Mouse (Mus musculus) inflammation-experienced regulatory T-cells, adult 6 months (primary cell): ENCODE measurements around the gene Dyrk2. TPM values are rescaled to one million over a fixed set of nuclear protein-coding genes. Genes with fewer than 3 reads are reported as not detected.
A peak's percentile ranks its signal among the peaks of the same experiment; 100 is the strongest.

Source experiments
- ATAC-seq: one replicate; pipeline ENCODE4 v1.8.0; 2017
- polyA plus RNA-seq, 3 experiments: library from polyadenylated mRNA; unstranded; fragments of 100-300 nt; shearing (Covaris generic); gene quantifications; one replicate each; pipeline ENCODE4 v1.2.1; 2017

Dyrk2 gene
- 10 to 100 TPM in 2 of 3 experiments, 1 to 10 TPM in 1; 9.3 to 14.1 (median 12.9) TPM for polyA plus RNA-seq

DNA sequence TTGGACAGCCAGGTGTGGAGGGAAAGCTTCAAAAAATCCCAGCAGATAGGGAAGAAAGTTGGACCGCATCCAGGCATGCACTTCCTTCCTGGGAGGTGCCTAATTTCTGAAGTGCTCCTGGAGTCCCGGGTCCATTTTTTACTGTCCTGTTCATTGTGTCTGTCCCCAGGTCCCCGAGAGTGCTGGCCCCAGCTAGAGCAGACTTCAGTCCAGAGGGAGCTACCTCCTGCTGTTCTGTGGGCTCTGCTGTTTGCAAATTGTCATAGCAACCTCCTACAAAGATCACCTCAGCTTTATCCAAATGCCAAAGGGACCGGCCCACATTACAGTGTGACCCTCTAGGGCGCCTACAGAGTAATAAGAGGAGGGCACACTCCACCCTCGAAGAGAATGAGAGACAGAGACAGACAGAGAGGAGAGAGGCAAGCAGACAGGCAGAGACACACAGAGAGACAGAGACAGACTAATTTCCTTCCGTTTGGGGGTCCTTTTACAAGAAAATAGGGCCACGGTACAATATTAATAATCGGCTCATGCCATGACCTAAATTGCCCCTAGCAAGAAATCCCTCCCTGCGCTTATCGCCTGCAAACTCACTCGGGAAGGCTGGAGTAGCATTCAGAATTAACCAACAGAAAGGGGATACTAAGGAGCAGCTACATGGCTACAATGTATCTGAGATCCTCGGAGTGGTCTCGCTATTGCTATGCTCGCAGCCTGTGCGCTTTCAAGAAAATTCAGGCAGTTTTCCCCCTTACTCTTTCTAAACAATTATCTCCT is at the start of gene Dyrk2:
Dyrk2 (minus strand) TSS at position 9 of the 780 bp plus-strand sequence.
- ATAC-seq: no peak

- no peak for ATAC-seq
Observed at GRCm38 (mm10) chr10:118902625-118903024, 32.6 kb upstream of the Dyrk2 start.

DNA sequence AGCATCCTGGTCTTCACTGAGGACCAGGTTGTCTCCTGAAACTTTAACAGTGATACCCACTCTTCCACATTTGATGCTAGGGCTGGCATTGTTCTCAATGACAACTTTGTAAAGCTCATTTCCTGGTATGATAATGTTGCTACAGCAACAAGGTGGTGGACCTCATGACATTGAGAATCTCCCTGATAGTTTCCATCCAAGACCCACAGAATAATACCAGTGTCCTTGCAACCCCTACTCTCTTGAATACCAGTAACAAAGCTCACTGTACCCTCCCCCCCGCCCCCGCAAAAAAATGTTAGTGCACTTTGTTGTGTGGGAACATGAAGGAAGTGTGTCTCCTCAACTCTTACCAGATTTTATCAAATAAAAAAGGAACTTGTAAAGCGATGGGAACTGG is 23.6 kb upstream of the Dyrk2 start:
- ATAC-seq: peak; percentile 56

DNA sequence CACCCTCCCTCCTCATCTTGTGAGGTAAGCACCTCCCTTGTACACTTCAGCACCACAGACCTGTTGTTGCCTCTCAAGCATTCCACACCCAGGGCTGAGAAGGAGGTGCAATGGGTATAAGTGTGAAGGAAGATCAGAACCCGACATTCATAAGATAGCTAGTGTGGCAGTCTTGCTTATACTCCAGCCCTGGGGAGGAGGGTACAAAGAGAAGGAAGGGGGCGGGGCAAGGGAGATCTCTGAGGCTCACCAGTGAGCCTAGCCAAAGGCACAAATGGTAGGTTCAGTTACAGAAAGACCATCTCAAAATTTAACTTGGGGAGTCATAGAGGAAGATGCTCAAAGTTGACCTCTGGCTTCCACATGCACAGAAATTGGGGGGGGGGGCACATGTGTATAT is 14.1 kb upstream of the Dyrk2 start:
- no peak for ATAC-seq

DNA sequence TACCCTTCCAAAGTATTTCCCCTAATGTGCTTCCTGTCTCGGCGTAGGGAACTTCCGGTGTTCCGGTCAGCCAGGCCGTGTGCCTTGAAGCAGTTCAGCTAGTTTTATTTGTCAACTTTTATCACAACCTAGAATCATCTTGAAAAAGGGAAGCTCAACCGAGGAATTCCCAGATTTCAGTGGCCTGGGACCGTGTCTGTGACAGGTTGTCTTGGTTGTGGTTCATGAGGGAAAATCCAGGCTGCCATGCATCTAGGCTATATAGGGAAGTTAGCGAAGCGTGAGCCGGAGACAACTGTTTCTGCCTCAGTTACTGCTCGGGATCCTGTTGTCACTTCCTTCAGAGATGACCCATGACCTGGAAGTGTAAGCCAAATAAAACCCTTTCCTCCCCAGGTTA is 13.3 kb upstream of the Dyrk2 start:
- peak; percentile 10 for ATAC-seq

- ATAC-seq: peak; percentile 98
Observed at GRCm38 (mm10) chr10:118882258-118882885, 12.4 kb upstream of the Dyrk2 start.

DNA sequence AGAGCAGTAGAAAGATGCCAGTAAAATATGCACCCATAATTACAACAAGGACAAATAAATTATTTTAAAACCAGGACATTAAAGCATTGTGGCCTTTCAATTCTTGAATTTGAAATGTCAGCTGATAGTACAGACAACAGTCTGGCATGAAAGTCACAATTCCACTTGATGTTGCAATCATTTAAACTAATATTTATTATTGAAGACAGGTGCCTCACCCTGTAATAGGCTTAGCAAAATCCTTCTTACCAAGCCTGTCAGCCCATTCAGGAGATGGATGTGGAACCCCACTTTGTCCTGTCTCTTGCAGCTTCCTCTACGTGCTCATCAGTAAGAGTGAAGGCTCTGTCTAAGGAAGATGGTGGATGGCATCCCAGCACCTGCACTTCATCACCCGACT is 10.8 kb upstream of the Dyrk2 start:
- ATAC-seq: no peak

- ATAC-seq: no peak
Observed at GRCm38 (mm10) chr10:118872196-118872595, 2.2 kb upstream of the Dyrk2 start.

DNA sequence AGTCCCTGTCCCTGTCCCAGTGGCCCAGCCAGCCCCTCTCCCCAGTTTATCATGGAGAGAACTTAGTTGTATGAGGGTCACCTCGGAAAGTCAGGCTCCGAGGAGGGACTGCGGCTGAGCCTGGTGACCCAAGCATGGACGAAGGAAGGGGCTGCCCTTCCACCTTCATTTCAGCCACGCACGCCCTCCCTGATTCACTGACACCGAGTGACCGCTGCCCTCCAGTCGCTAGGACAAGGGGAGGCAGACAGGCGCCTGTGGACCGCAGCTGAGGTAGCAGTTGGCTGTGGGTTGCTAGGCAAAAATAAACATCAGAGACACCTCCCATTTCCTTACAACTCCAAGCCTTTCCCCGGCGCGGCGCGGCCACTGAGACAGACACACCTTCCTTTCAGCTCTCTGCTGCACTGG is 413 bp downstream of the Dyrk2 start:
- ATAC-seq: peak; percentile 92

GRCm38 (mm10) chr10:118868601-118869590 is 1.1 kb downstream of the Dyrk2 start:
- peak; percentile 47 for ATAC-seq

DNA sequence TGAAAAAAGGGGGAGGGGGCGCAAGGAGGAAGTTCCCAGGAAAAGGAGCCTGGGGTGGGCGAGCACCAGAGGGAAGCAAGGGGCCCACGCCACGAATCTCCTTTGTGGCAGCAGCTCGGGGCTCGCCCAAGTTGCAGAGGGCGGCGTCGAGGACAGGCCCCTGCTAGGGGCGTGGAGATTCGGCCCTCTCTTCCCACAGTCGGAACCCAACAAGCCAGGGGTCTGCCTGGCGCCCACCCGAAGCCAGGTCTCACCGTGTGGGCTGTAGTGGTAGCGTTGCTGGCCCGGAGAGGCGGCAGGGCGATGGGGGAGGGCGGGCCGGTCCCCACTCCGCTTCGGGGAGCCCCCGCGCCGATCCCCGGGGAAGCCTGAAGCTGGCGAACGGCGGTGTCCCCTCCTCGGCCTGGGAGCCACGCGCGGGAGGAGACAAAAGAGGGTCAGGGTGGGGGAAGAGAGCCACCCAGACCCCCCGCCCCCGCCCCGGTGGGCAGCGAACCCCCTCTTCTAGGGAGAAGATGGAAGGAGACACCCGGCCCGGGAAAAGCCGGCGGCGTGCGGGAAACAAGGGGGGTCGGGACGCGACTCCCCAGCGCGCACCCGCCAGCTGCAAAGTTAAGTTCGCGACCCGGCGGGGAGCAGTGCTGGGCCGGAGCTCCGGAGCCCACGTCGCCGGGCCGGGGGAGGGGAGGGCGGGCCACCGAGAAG is 2.0 kb downstream of the Dyrk2 start:
- no peak for ATAC-seq

DNA sequence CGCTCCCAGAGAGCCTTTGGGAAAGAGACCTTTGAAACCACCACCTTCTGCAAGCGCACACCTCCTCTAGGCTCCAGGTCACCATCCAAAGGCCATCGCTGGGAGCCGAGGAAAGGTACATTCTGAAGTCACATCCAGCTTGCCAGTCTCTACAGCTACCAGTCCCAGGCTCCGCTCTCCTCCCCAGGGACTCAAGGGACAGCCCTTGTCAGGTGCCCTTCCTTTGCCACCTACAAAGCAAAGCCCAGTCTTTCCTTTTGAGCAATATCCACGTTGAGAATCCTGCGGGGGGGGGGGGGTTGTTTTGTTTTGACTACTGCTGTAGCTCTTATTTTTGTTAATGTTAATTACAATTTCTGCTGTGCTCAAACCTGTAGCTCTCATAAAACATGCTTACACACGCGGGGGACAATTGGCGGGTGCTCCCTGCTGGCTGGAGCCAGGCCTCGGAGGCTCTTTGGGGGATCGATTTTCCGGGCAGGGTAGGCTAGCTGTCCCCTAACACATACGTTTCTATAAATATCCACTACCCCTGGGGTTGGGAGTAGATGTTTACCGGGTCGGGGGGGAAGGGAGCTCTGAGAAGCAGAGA is 2.6 kb downstream of the Dyrk2 start:
- no peak for ATAC-seq

- no peak for ATAC-seq
Observed at GRCm38 (mm10) chr10:118864976-118865375, 5.0 kb downstream of the Dyrk2 start.

DNA sequence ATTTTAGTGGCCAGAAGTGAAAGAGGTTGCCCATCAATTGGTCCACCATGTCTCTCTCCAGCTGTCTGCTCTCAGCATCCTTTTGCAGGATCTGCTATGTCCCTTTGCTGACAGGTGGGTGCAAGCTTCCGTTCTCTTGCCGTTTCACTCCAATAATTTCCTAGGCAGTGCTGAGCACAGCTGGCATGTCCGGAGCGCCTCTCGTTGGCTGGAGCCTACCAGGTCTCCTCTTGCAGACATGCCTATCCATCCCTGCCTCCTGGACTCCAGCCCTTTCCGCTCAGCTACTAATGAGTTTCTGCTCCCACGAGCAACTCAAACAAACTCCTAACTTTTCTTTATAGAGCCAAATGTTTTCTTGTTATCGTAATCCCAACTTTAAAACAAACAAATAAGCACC is 6.4 kb downstream of the Dyrk2 start:
- ATAC-seq: no peak

- no peak for ATAC-seq
Observed at GRCm38 (mm10) chr10:118862233-118862632, 7.8 kb downstream of the Dyrk2 start.

- no peak for ATAC-seq
Observed at GRCm38 (mm10) chr10:118861234-118862025, 8.6 kb downstream of the Dyrk2 start.

- ATAC-seq: no peak
Observed at GRCm38 (mm10) chr10:118859655-118860054, 10.4 kb downstream of the Dyrk2 start.

DNA sequence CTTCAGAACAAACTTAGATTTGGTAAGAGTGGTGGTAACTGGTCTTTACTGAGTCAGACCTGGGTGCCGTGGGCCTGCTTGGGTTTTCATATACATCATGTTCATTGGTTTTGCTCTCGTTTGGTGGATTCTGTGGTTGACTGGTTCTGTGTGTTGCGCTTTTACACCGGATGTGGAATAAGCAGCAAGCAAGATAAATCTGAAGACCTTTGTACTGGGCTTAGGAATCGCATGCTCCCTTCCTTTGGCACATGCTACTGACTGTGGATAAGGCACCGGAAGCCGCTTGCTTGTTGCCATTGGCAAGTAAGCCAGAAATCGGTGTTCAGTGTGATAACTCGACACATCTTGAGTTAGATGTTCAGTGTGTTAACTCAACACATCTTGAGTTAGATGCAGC is 15.4 kb downstream of the Dyrk2 start:
- ATAC-seq: peak; percentile 65

GRCm38 (mm10) chr10:118852554-118852953 is 17.5 kb downstream of the Dyrk2 start:
- ATAC-seq: no peak

DNA sequence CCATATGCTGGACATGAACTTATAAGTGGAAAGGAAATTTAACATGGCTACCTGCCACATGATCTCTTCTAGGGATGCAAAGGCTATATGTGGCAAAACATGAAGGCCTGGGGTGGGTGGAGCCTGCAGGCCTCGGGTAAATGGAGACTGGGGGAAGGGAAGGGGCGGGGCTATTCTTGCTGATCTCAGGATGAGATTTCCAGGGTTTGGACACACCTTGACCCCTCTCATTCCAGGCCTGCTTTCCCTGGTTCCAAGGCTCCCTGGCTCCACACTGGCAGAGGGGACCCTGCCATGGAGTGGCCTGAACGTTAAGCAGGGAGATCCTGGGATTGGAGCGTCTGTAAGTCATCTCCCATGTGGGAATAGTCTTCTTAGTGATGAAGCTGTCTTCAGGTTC is 21.5 kb downstream of the Dyrk2 start:
- no peak for ATAC-seq

GRCm38 (mm10) chr10:118846991-118847545 is 22.9 kb downstream of the Dyrk2 start:
- no peak for ATAC-seq
